Mouse (Mus musculus) ES-E14 (cell line): ENCODE measurements around the gene Olfr214. TPM values are rescaled to one million over a fixed set of nuclear protein-coding genes. Genes with fewer than 3 reads are reported as not detected.
"Not testable (repeated sequence)": the region's sequence is repeated elsewhere in the genome, so short reads cannot be mapped to it uniquely, and the experiment has no call there.

Experiments
- DNase-seq: peaks from one replicate; pipeline ENCODE4 v3.0.0-alpha.2; 2013; ENCODE audit warnings: low read depth, low spot score
- H3K27ac ChIP-seq: 2 replicates; pipeline ENCODE4 v1.5.1; 2012; ENCODE audit warnings: low read depth, mild to moderate bottlenecking, low read length, moderate library complexity, mixed read lengths; ENCODE audit not compliant: poor library complexity, insufficient read depth, severe bottlenecking
- H3K36me3 ChIP-seq: 2 replicates; pipeline ENCODE4 v1.6.1; 2012; ENCODE audit warnings: mild to moderate bottlenecking, low read length, moderate library complexity, mixed read lengths; ENCODE audit not compliant: control insufficient read depth, poor library complexity, insufficient read depth, severe bottlenecking
- H3K4me1 ChIP-seq, 2 experiments: fragments of 150-350 bp in 1 of 2; sonication (generic) in 1 of 2; 2 replicates each; pipeline ENCODE4 v1.6.1; 2012; ENCODE audit warnings: low read length in 2 of 2, mild to moderate bottlenecking in 1 of 2, mixed read lengths in 1 of 2; ENCODE audit not compliant: control insufficient read depth in 2 of 2, insufficient read depth in 2 of 2, poor library complexity in 1 of 2
- H3K4me3 ChIP-seq, 2 experiments: fragments of 150-350 bp in 1 of 2; sonication (generic) in 1 of 2; 2 replicates each; pipeline ENCODE4 v1.5.1; 2012; ENCODE audit warnings: low read length in 2 of 2, low read depth in 1 of 2, mild to moderate bottlenecking in 1 of 2, mixed read lengths in 1 of 2; ENCODE audit not compliant: insufficient read depth in 1 of 2, poor library complexity in 1 of 2, severe bottlenecking in 1 of 2
- H3K9ac ChIP-seq: 2 replicates; pipeline ENCODE4 v1.6.1; 2012; ENCODE audit warnings: low read depth, mild to moderate bottlenecking, low read length, mixed read lengths; ENCODE audit not compliant: poor library complexity, insufficient read depth, severe bottlenecking
- H3K9me3 ChIP-seq: fragments of 150-350 bp; sonication (generic); 2 replicates; pipeline ENCODE4 v1.6.1; 2012; ENCODE audit warnings: low read depth, mild to moderate bottlenecking, low read length; ENCODE audit not compliant: control insufficient read depth, insufficient read depth
- CHD2 ChIP-seq: IDR thresholded peaks from 2 replicates; pipeline ENCODE4 v1.6.1; 2014; ENCODE audit warnings: mild to moderate bottlenecking, low read depth, low read length, inconsistent platforms
- HCFC1 ChIP-seq: IDR thresholded peaks from 2 replicates; pipeline ENCODE4 v1.6.1; 2012; ENCODE audit warnings: low read length, inconsistent platforms, borderline replicate concordance; ENCODE audit not compliant: insufficient read depth
- MAFK ChIP-seq: IDR thresholded peaks from 2 replicates; pipeline ENCODE4 v1.6.1; 2014; ENCODE audit warnings: mild to moderate bottlenecking, low read depth, low read length, inconsistent platforms; ENCODE audit not compliant: insufficient read depth
- ZC3H11A ChIP-seq: IDR thresholded peaks from 2 replicates; pipeline ENCODE4 v1.6.1; 2012; ENCODE audit warnings: low read depth, mild to moderate bottlenecking, inconsistent platforms, low read length, borderline replicate concordance
- ZNF384 ChIP-seq: IDR thresholded peaks from 2 replicates; pipeline ENCODE4 v1.6.1; 2012; ENCODE audit warnings: low read depth, low read length, inconsistent platforms
- in situ Hi-C, 2 experiments: fragments of 600-800 bp; cut with MboI; formaldehyde crosslinking; loops; one replicate each; pipeline ENCODE4 v1.15.1; 2025; ENCODE audit warnings: low sequenced_read_pairs in 2 of 2, inconsistent platforms in 1 of 2; ENCODE audit not compliant: unreplicated experiment in 2 of 2
- total RNA-seq: library from RNA; depleted of rRNA; stranded (reverse); fragments of 300-350 nt; gene quantifications from 2 replicates; pipeline ENCODE4 v1.2.3, GENCODE M21; 2012; rRNA removed

Gene Olfr214
- not detected in 2 replicates for total RNA-seq

GRCm38 (mm10) chr6:116553935-116554334, at the start of gene Olfr214:
Gene Olfr214, plus strand, starts transcription at chr6:116554235.
- H3K9ac ChIP-seq: no peak within 1 kb of the TSS
- no peak within 1 kb of the TSS for H3K4me3 ChIP-seq
- H3K36me3 ChIP-seq: no peaks in the 10 kb centered on the region
- H3K9me3 ChIP-seq: no peaks in the 10 kb centered on the region
- in situ Hi-C loops: loop anchor here (25.0 kb wide), 1 partner anchor 267 kb away; no protein-coding TSS in a partner anchor
- no peak for TF ChIP-seq HCFC1
- no peak for TF ChIP-seq ZC3H11A
- no peak within 1 kb of the TSS for H3K27ac ChIP-seq
- DNase-seq: no peak
- H3K4me1 ChIP-seq: no peaks in the 10 kb centered on the region

- DNase-seq, in situ Hi-C loops, H3K27ac ChIP-seq: not testable (repeated sequence)
These were observed 47.6 kb upstream of the Olfr214 start, which contains the start of gene Olfr212 for GRCm38 (mm10) chr6:116506302-116507003. Gene Olfr212, plus strand, starts transcription at chr6:116506516.

DNA sequence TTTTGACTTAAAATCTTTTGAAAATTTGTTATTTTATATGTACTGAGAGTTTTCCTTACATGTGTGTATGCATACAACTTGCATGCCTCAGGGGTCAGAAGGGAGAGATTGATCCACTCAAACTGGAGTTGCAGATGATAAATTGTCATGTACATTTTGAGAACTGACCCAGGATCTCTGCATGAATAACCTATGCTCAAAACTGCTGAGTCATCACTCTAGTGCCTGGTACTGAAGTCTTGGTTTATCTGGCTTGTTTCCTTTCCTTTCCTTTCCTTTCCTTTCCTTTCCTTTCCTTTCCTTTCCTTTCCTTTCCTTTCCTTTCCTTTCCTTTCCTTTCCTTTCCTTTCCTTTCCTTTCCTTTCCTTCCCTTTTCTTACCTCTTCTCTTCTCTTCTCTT, 39.2 kb upstream of the Olfr214 start:
- in situ Hi-C loops: no loop called here
- no peaks in the 10 kb centered on the region for H3K36me3 ChIP-seq
- no peak overlapping the region for H3K4me3 ChIP-seq
- no peaks in the 10 kb centered on the region for H3K4me1 ChIP-seq
- TF ChIP-seq HCFC1: no peak
- TF ChIP-seq MAFK: peak; percentile 95
- TF ChIP-seq ZC3H11A: no peak
- no peak overlapping the region for H3K9ac ChIP-seq
- no peak overlapping the region for H3K27ac ChIP-seq
- no peaks in the 10 kb centered on the region for H3K9me3 ChIP-seq
- DNase-seq: no peak

More at GRCm38 (mm10) chr6:116506302-116507003, 47.6 kb upstream of the Olfr214 start, which contains the start of gene Olfr212:
- not testable (repeated sequence) for H3K4me1 ChIP-seq, H3K9ac ChIP-seq, H3K4me3 ChIP-seq, H3K9me3 ChIP-seq, H3K36me3 ChIP-seq

DNA sequence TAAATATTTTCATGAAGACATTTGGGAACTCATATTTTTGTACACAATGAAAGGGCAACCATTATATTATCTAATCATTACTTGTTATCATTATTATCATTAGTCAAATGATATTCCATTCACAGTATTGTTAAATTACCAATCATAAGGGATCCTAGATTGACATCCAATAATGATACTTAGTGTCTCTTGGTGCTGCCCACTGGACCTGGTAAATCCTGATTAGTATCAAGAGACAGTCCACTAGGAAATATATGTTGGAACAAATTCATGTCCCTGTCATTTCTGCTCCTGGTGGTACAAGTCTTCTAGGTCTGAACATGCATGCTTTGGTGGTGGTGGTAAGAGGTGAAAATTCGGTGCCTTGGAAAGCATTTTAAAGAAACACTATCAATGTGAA, 15.9 kb upstream of the Olfr214 start, which contains the start of gene Olfr213:
Olfr213 (plus strand) TSS at position 301 of the 400 bp plus-strand sequence.
- TF ChIP-seq MAFK (no peak), ZNF384 (no peak), ZC3H11A (no peak), HCFC1 (no peak), CHD2 (no peak)
- Histone ChIP-seq H3K27ac (no peak within 1 kb of the TSS), H3K36me3 (no peaks in the 10 kb centered on the region), H3K9me3 (no peaks in the 10 kb centered on the region), H3K4me3 (no peak within 1 kb of the TSS), H3K9ac (no peak within 1 kb of the TSS), H3K4me1 (no peaks in the 10 kb centered on the region)
- DNase-seq: no peak
- in situ Hi-C loops: no loop called here

DNA sequence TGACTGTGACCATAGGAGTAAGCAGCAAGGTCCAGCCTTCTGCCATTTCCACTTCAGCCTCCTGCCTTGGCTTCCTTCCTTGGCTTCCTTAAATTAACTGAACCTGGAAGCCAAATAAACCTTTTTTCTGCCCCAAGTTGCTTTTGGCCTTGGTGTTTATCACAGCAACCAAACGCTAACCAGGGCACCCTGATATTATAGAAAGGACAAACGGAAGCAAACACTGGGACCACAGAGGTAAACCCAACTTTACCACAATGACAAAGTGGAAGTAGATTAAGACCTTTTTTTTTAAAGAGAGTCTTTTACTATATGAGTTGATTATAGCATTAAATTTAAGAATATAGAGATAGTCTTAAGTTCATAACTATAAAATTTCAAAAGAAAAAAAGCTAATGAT, 11.5 kb upstream of the Olfr214 start:
- in situ Hi-C loops: no loop called here
- Histone ChIP-seq H3K9me3 (no peaks in the 10 kb centered on the region), H3K4me3 (no peak overlapping the region), H3K27ac (no peak overlapping the region), H3K9ac (no peak overlapping the region), H3K4me1 (no peaks in the 10 kb centered on the region), H3K36me3 (no peaks in the 10 kb centered on the region)
- no peak for DNase-seq
- TF ChIP-seq MAFK (no peak), HCFC1 (no peak), CHD2 (no peak), ZNF384 (no peak), ZC3H11A (no peak)

- not testable (repeated sequence) for H3K9me3 ChIP-seq, H3K4me3 ChIP-seq, H3K36me3 ChIP-seq, H3K27ac ChIP-seq, H3K9ac ChIP-seq, H3K4me1 ChIP-seq, DNase-seq
- in situ Hi-C loops: loop anchor here (25.0 kb wide), 1 partner anchor 264 kb away; no protein-coding TSS in a partner anchor
These were observed 3.2 kb upstream of the Olfr214 start, which contains the start of gene Gm5580 for GRCm38 (mm10) chr6:116550841-116551240. Gene Gm5580, plus strand, starts transcription at chr6:116551141.
